Mouse (Mus musculus): Measurements from ENCODE around the gene Ttf2. TPM values are rescaled to one million over a fixed set of nuclear protein-coding genes. Genes with fewer than 3 reads are reported as not detected.

The Ttf2 gene
- polyA plus RNA-seq, 1 experiment: not detected

- Histone ChIP-seq H3K4me3 (ENCODE audit: insufficient read depth, low read depth, low read length) (no peak overlapping the region), H3K4me1 (ENCODE audit: control insufficient read depth, insufficient read depth, low read length) (peaks cover 14% of the 10 kb centered on the region), H3K27ac (ENCODE audit: insufficient read depth, low read depth, low read length) (no peak overlapping the region)
- 81% methylated on average over 15 of the region's 15 CpGs for WGBS
- no peak for TF ChIP-seq POLR2A (IDR thresholded peaks at IDR 0.05; ENCODE audit: insufficient read depth, low read depth, low read length)
- no peak for TF ChIP-seq CTCF (IDR thresholded peaks at IDR 0.05; ENCODE audit: insufficient read depth, low read depth, low read length)
These were observed 24.3 kb upstream of the Ttf2 start for GRCm38 (mm10) chr3:100993718-100994117.

DNA sequence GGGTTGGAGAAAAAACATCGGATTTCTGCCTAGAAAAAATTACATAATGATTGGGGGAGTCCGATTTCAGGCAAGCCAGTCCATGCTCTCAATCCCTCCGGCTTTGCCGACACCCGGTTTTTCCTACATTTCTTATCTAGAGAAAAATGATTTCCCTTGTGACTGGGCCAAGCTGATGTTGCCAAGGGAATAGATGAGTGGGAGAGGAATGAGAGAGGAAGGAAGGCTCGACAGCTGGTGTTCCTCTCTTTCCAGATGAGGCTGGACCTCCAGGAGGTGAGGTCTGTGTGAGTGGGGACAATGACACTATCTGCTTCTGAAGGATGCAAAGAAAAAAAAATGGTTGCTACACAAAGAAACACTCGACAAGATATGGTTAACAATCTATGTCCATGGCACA, 23.7 kb upstream of the Ttf2 start:
- WGBS: 91% methylated on average over 7 of the region's 7 CpGs
- TF ChIP-seq POLR2A (IDR thresholded peaks at IDR 0.05; ENCODE audit: insufficient read depth, low read depth, low read length) (no peak), CTCF (IDR thresholded peaks at IDR 0.05; ENCODE audit: insufficient read depth, low read depth, low read length) (no peak)
- Histone ChIP-seq H3K4me1 (ENCODE audit: control insufficient read depth, insufficient read depth, low read length) (peaks cover 14% of the 10 kb centered on the region), H3K27ac (ENCODE audit: insufficient read depth, low read depth, low read length) (no peak overlapping the region), H3K4me3 (ENCODE audit: insufficient read depth, low read depth, low read length) (no peak overlapping the region)

GRCm38 (mm10) chr3:100990231-100990630, 20.8 kb upstream of the Ttf2 start:
- H3K4me1 ChIP-seq (ENCODE audit: control insufficient read depth, insufficient read depth, low read length): peaks cover 10% of the 10 kb centered on the region
- TF ChIP-seq POLR2A (IDR thresholded peaks at IDR 0.05; ENCODE audit: insufficient read depth, low read depth, low read length) (no peak), CTCF (IDR thresholded peaks at IDR 0.05; ENCODE audit: insufficient read depth, low read depth, low read length) (no peak)
- H3K27ac ChIP-seq (ENCODE audit: insufficient read depth, low read depth, low read length): no peak overlapping the region
- 60% methylated on average over 1 of the region's 1 CpGs for WGBS
- no peak overlapping the region for H3K4me3 ChIP-seq (ENCODE audit: insufficient read depth, low read depth, low read length)

DNA sequence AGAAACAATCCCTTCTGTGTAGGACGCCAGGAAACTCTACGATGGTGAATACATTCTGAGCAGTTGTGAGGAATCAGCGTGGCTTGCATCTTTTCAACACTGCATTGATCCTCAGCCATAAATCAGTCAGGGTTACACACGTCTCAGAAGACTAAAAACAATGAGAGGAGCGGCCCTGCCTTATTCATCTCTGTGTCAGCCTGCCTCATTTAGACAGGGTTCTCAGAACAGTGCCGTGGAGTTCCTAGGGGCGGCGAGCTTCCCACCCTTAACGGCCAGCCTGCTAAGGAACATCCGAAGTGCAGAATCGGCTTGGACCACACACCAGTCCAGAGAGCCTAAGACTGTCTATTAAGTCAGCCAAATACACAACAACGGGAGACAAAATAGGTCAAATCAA, 20.0 kb upstream of the Ttf2 start:
- Histone ChIP-seq H3K27ac (ENCODE audit: insufficient read depth, low read depth, low read length) (no peak overlapping the region), H3K4me3 (ENCODE audit: insufficient read depth, low read depth, low read length) (no peak overlapping the region), H3K4me1 (ENCODE audit: control insufficient read depth, insufficient read depth, low read length) (peaks cover 8% of the 10 kb centered on the region)
- 63% methylated on average over 12 of the region's 12 CpGs for WGBS
- TF ChIP-seq CTCF (IDR thresholded peaks at IDR 0.05; ENCODE audit: insufficient read depth, low read depth, low read length) (no peak), POLR2A (IDR thresholded peaks at IDR 0.05; ENCODE audit: insufficient read depth, low read depth, low read length) (no peak)

GRCm38 (mm10) chr3:100979290-100979689, 9.8 kb upstream of the Ttf2 start:
- 94% methylated on average over 8 of the region's 8 CpGs for WGBS
- TF ChIP-seq POLR2A (IDR thresholded peaks at IDR 0.05; ENCODE audit: insufficient read depth, low read depth, low read length) (no peak), CTCF (IDR thresholded peaks at IDR 0.05; ENCODE audit: insufficient read depth, low read depth, low read length) (no peak)

DNA sequence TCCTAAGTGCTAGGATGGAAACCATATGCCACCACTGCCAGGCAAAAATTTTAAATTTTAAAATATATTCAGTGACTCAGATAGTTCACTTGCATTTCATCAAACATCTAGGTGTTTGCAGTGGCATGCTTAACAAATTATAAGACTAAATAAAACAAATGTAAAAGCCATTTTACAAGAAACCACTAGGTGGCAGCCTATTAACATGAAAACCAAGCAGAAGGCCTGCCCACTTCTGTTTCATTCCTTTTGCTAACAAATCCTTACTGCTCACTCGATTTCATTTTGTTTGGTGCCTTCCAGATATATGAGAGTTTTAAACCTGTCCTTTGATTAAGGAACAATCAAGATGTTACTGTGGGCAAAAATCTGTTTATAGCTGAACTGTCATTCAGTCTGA, 4.4 kb upstream of the Ttf2 start:
- no peak overlapping the region for H3K4me3 ChIP-seq (ENCODE audit: insufficient read depth, low read depth, low read length)
- no peak overlapping the region for H3K27ac ChIP-seq (ENCODE audit: insufficient read depth, low read depth, low read length)
- WGBS: 3% methylated on average over 1 of the region's 1 CpGs
- TF ChIP-seq CTCF (IDR thresholded peaks at IDR 0.05; ENCODE audit: insufficient read depth, low read depth, low read length) (no peak), POLR2A (IDR thresholded peaks at IDR 0.05; ENCODE audit: insufficient read depth, low read depth, low read length) (no peak)
- peaks cover 6% of the 10 kb centered on the region for H3K4me1 ChIP-seq (ENCODE audit: control insufficient read depth, insufficient read depth, low read length)

More at GRCm38 (mm10) chr3:100979290-100979689, 9.8 kb upstream of the Ttf2 start:
- no peak overlapping the region for H3K27ac ChIP-seq (ENCODE audit: insufficient read depth, low read depth, low read length)
- no peak overlapping the region for H3K4me3 ChIP-seq (ENCODE audit: insufficient read depth, low read depth, low read length)
- no peaks in the 10 kb centered on the region for H3K4me1 ChIP-seq (ENCODE audit: control insufficient read depth, insufficient read depth, low read length)

DNA sequence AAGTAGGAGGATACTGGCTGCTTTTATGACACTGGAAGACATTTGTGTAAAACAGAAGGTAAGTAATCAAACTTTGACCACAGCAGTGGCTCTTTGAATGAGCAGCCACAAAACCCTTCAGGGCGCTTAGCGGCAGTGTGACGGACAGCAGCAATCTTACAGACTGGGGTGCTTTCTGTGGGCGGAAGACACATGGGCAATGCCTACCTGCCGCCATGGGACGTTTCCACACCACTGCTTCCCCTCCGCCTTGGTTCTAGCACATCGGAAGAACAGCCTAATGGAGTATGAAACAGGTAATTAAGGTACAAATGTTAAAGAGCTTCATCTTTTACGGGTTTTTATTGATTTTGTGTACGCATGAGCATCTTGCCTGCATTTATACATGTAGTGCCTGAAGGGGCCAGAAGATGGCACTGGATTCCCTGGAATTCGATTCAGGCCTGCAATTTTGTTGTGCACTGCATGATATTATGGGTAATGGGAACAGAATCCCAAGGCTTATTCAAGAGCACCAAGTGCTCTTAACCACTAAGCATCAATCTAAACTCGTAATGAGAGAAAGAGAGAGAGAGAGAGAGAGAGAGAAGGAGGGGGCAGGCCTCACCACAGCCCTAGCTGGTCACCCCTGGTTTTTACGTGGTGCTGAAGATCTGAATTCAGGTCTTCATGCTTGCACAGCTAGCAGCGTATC, 5.5 kb downstream of the Ttf2 start:
- 74% methylated on average over 14 of the region's 14 CpGs for WGBS
- Histone ChIP-seq H3K4me1 (ENCODE audit: control insufficient read depth, insufficient read depth, low read length) (no peaks in the 10 kb centered on the region), H3K4me3 (ENCODE audit: insufficient read depth, low read depth, low read length) (no peak overlapping the region), H3K27ac (ENCODE audit: insufficient read depth, low read depth, low read length) (no peak overlapping the region)
- TF ChIP-seq CTCF (IDR thresholded peaks at IDR 0.05; ENCODE audit: insufficient read depth, low read depth, low read length): no peak
- no peak for TF ChIP-seq POLR2A (IDR thresholded peaks at IDR 0.05; ENCODE audit: insufficient read depth, low read depth, low read length)

- WGBS: 88% methylated on average over 7 of the region's 7 CpGs
- TF ChIP-seq POLR2A (IDR thresholded peaks at IDR 0.05; ENCODE audit: insufficient read depth, low read depth, low read length) (no peak), CTCF (IDR thresholded peaks at IDR 0.05; ENCODE audit: insufficient read depth, low read depth, low read length) (no peak)
These were observed 8.0 kb downstream of the Ttf2 start for GRCm38 (mm10) chr3:100961501-100961900.

DNA sequence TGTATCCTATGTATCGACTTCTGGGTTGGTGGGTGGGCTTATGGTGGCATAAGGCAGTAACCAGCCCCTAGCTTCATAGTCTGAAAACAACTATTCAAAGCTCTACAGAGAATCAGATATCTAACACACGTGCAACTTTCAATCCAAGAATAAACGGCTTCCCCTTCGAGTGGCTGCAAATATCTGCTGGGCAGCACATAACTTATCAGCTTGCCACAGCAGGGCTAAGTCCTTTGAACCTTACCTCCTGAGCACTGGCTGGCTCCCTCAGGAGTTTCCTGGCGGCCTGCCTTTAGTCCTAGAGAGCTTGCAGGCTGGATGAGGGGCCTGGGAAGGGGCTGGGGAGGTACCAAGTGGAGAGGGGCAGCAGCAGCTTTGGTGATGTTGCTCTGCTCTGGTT, 8.5 kb downstream of the Ttf2 start:
- 91% methylated on average over 5 of the region's 5 CpGs for WGBS
- Histone ChIP-seq H3K27ac (ENCODE audit: insufficient read depth, low read depth, low read length) (no peak overlapping the region), H3K4me1 (ENCODE audit: control insufficient read depth, insufficient read depth, low read length) (no peaks in the 10 kb centered on the region), H3K4me3 (ENCODE audit: insufficient read depth, low read depth, low read length) (no peak overlapping the region)
- TF ChIP-seq CTCF (IDR thresholded peaks at IDR 0.05; ENCODE audit: insufficient read depth, low read depth, low read length) (no peak), POLR2A (IDR thresholded peaks at IDR 0.05; ENCODE audit: insufficient read depth, low read depth, low read length) (no peak)

More at GRCm38 (mm10) chr3:100961501-100961900, 8.0 kb downstream of the Ttf2 start:
- Histone ChIP-seq H3K27ac (ENCODE audit: insufficient read depth, low read depth, low read length) (no peak overlapping the region), H3K4me3 (ENCODE audit: insufficient read depth, low read depth, low read length) (no peak overlapping the region), H3K4me1 (ENCODE audit: control insufficient read depth, insufficient read depth, low read length) (no peaks in the 10 kb centered on the region)

Data from olfactory bulb, adult 2 months (tissue).